Mouse (Mus musculus) urinary bladder, postnatal 36 days (tissue): ENCODE measurements around the gene Ccdc7b.
"Not testable (repeated sequence)": the region's sequence is repeated elsewhere in the genome, so short reads cannot be mapped to it uniquely, and the experiment has no call there.

Experiments used
- DNase-seq, 2 experiments: peaks; one replicate each; pipeline ENCODE4 v3.0.0; 2022; ENCODE audit warnings: low spot score in 2 of 2, mixed read lengths in 1 of 2

Gene Ccdc7b

GRCm38 (mm10) chr8:129066834-129067233 is at the start of gene Ccdc7b:
Ccdc7b (plus strand) TSS chr8:129067134.
- not testable (repeated sequence) for DNase-seq

DNA sequence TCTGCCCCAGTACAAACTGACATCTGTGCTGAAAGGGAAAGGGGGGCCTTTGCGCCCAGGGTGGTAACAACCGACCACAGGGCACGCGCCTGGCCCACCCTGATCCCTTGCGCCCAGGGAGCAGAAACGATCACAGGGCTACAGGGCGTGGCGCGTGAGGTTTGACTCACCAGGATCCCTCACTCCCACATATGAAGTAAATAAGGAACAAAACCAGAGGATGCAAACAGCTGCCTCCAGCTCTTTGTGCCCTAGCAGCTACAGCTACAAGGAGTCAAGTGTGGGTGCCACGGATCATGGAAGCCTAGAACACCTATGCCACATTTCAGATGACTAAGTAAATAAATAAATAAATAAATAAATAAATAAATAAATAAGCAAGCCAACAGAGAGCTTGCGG is 1.5 kb upstream of the Ccdc7b start, which contains the start of gene Ccdc7a:
Gene Ccdc7a (minus strand): TSS at position 101 of the 400 bp plus-strand sequence.
- DNase-seq, result not testable (repeated sequence)

DNA sequence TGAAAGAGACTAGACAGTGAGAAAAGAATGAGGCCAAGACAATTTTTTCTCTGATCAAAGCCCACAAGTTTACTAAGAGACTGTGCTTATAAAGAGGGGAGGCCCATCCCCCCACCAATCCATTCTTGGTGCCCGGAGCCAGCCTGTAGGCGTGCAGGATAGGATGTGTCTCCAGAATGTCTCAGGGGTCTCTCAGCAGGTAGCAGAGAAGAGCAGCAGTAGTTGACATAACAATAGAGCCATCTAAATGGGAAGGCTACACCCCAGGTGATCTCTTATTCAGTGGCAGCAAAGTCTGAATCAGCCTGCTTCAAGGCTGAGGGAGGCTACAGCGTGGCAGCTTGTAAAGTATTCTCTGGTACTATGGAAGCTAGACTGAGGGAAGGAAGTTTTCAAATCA is 48.8 kb downstream of the Ccdc7b start:
- DNase-seq, result not testable (repeated sequence)

DNA sequence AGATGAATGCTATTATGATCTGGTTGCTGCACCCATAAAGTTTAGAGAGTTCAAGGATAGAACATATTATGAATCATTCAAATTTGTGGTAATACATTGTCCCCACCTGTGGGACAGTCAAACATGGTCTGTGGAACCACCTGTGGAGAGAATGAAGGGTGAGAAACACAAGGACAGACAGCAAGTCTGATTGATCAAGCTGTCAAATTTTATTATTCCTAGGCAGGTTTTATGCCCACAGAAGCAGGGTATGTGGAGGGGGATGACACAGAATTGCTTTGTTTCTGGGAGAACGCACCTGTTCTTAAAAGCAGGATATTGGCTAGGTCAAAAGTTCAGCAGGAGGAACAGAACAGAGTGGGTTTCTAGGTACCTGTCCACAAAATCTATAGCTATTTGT is 64.6 kb downstream of the Ccdc7b start, which contains the start of gene Gm10999:
Gene Gm10999 (minus strand): TSS at position 101 of the 400 bp plus-strand sequence.
- no peak for DNase-seq

DNA sequence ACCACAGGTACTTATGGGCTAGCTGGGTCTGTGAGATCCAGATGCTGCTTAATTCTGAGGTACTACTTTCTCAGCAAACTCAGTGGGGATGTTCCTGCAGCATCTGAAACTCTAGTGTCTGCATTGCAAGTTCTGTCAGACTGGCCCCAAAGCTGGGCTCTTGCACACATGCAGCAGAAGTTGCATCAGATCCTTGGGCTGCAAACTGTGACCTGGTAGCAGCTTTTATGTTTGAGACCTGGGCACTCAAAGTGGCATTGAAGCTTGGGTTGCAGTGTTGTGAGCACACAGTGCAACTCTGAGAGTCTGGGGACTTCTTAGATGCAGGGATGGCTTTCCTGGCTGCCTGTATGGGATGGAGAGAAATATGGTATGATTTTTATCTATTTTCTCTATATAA is 66.5 kb downstream of the Ccdc7b start:
- no peak for DNase-seq
